Mouse (Mus musculus) megakaryocyte, embryonic 14.5 days (primary cell): ENCODE measurements around the gene Ago1. TPM values are rescaled to one million over a fixed set of nuclear protein-coding genes. Genes with fewer than 3 reads are reported as not detected.
A peak's percentile ranks its signal among the peaks of the same experiment; 100 is the strongest.

ENCODE experiments used
- H3K27me3 ChIP-seq: replicated peaks from 2 replicates; pipeline ENCODE3; 2012; ENCODE audit warnings: inconsistent platforms
- H3K36me3 ChIP-seq: replicated peaks from 2 replicates; pipeline ENCODE3; 2012; ENCODE audit warnings: low read length, inconsistent platforms, mixed read lengths
- H3K4me1 ChIP-seq: 2 replicates; pipeline ENCODE4 v1.6.1; 2012; ENCODE audit warnings: inconsistent platforms
- H3K4me3 ChIP-seq: replicated peaks from 2 replicates; pipeline ENCODE3; 2012; ENCODE audit warnings: moderate library complexity, mild to moderate bottlenecking, inconsistent platforms
- H3K9me3 ChIP-seq: 2 replicates; pipeline ENCODE4 v1.6.1; 2012; ENCODE audit warnings: inconsistent platforms
- FLI1 ChIP-seq: IDR thresholded peaks from 2 replicates; pipeline ENCODE4 v1.6.1; 2012; ENCODE audit warnings: low read length, inconsistent platforms, mixed read lengths
- GATA1 ChIP-seq: IDR thresholded peaks from 3 replicates; pipeline ENCODE4 v1.6.1; 2012; ENCODE audit warnings: mixed read lengths, low read length, inconsistent platforms, borderline replicate concordance
- polyA plus RNA-seq: library from polyadenylated mRNA; stranded (reverse); fragments of >175 nt; gene quantifications from 2 replicates; pipeline ENCODE4 v1.2.3, GENCODE M21; 2012; ENCODE audit warnings: low replicate concordance; ENCODE audit not compliant: insufficient read depth

The Ago1 gene
- polyA plus RNA-seq, 1 experiment = 2.3 TPM

- peaks cover 4% of the 10 kb centered on the region; the same call in 1 of the 2 replicates for H3K9me3 ChIP-seq
- peaks cover 3% of the 10 kb centered on the region; the same call in 1 of the 2 replicates for H3K4me1 ChIP-seq
- no peaks in the 10 kb centered on the region for H3K27me3 ChIP-seq
- peaks cover 97% of the 10 kb centered on the region for H3K36me3 ChIP-seq
- TF ChIP-seq GATA1 = no peak
- no peak for TF ChIP-seq FLI1
- H3K4me3 ChIP-seq = no peak overlapping the region
These were observed 13.7 kb downstream of the Ago1 start for GRCm38 (mm10) chr4:126454547-126455254.

GRCm38 (mm10) chr4:126450268-126450667, 18.1 kb downstream of the Ago1 start:
- peaks cover 91% of the 10 kb centered on the region for H3K36me3 ChIP-seq
- peaks cover 4% of the 10 kb centered on the region; the same call in 1 of the 2 replicates for H3K9me3 ChIP-seq
- no peaks in the 10 kb centered on the region for H3K27me3 ChIP-seq
- no peak for TF ChIP-seq GATA1
- no peak for TF ChIP-seq FLI1
- peaks cover 3% of the 10 kb centered on the region; the same call in 1 of the 2 replicates for H3K4me1 ChIP-seq
- no peak overlapping the region for H3K4me3 ChIP-seq

- Histone ChIP-seq H3K4me3 (no peak overlapping the region), H3K27me3 (no peaks in the 10 kb centered on the region), H3K9me3 (no peaks in the 10 kb centered on the region), H3K4me1 (peaks cover 3% of the 10 kb centered on the region; the same call in 1 of the 2 replicates), H3K36me3 (peaks cover 87% of the 10 kb centered on the region)
- TF ChIP-seq FLI1 = no peak
These were observed 21.3 kb downstream of the Ago1 start for GRCm38 (mm10) chr4:126447126-126447525.

GRCm38 (mm10) chr4:126444528-126444927, 23.9 kb downstream of the Ago1 start:
- no peak for TF ChIP-seq FLI1
- no peak for TF ChIP-seq GATA1
- Histone ChIP-seq H3K9me3 (no peaks in the 10 kb centered on the region), H3K4me1 (peaks cover 3% of the 10 kb centered on the region; the same call in 1 of the 2 replicates), H3K27me3 (no peaks in the 10 kb centered on the region), H3K36me3 (peaks cover 90% of the 10 kb centered on the region), H3K4me3 (no peak overlapping the region)

- Histone ChIP-seq H3K4me1 (peaks cover 21% of the 10 kb centered on the region), H3K9me3 (no peaks in the 10 kb centered on the region), H3K36me3 (peaks cover 83% of the 10 kb centered on the region), H3K27me3 (no peaks in the 10 kb centered on the region), H3K4me3 (no peak overlapping the region)
- TF ChIP-seq FLI1 (no peak), GATA1 (no peak)
These were observed 30.1 kb downstream of the Ago1 start for GRCm38 (mm10) chr4:126438261-126438660.

- no peaks in the 10 kb centered on the region for H3K27me3 ChIP-seq
- peaks cover 66% of the 10 kb centered on the region for H3K36me3 ChIP-seq
- H3K4me3 ChIP-seq = no peak overlapping the region
- H3K4me1 ChIP-seq = peaks cover 38% of the 10 kb centered on the region
- TF ChIP-seq FLI1 = no peak
- no peak for TF ChIP-seq GATA1
- H3K9me3 ChIP-seq = no peaks in the 10 kb centered on the region
These were observed 32.1 kb downstream of the Ago1 start for GRCm38 (mm10) chr4:126436268-126436667.

- Histone ChIP-seq H3K27me3 (no peaks in the 10 kb centered on the region), H3K9me3 (no peaks in the 10 kb centered on the region), H3K4me1 (peaks cover 51% of the 10 kb centered on the region), H3K36me3 (peaks cover 44% of the 10 kb centered on the region), H3K4me3 (no peak overlapping the region)
- TF ChIP-seq FLI1 = no peak
- TF ChIP-seq GATA1 = no peak
These were observed 34.3 kb downstream of the Ago1 start for GRCm38 (mm10) chr4:126434094-126434493.

GRCm38 (mm10) chr4:126433175-126433574, 35.2 kb downstream of the Ago1 start:
- Histone ChIP-seq H3K27me3 (no peaks in the 10 kb centered on the region), H3K36me3 (peaks cover 35% of the 10 kb centered on the region), H3K4me1 (peaks cover 60% of the 10 kb centered on the region), H3K9me3 (no peaks in the 10 kb centered on the region), H3K4me3 (no peak overlapping the region)
- TF ChIP-seq FLI1 (no peak), GATA1 (no peak)

- Histone ChIP-seq H3K36me3 (peaks cover 24% of the 10 kb centered on the region), H3K9me3 (no peaks in the 10 kb centered on the region)
- TF ChIP-seq GATA1 (no peak), FLI1 (no peak)
These were observed 36.6 kb downstream of the Ago1 start for GRCm38 (mm10) chr4:126431746-126432145.

GRCm38 (mm10) chr4:126429347-126430079, 38.9 kb downstream of the Ago1 start, which contains the start of gene Ago3:
TSS of gene Ago3 (minus strand) at chr4:126429556.
- Histone ChIP-seq H3K4me1 (peaks cover 48% of the 10 kb centered on the region), H3K9me3 (no peaks in the 10 kb centered on the region), H3K4me3 (peak within 1 kb of the TSS; percentile 100), H3K27me3 (no peaks in the 10 kb centered on the region), H3K36me3 (peaks cover 14% of the 10 kb centered on the region)
- no peak for TF ChIP-seq GATA1
- peak; percentile 45; the same call in 1 of the 2 replicates for TF ChIP-seq FLI1

More at GRCm38 (mm10) chr4:126431746-126432145, 36.6 kb downstream of the Ago1 start:
- no peak overlapping the region for H3K4me3 ChIP-seq
- no peaks in the 10 kb centered on the region for H3K27me3 ChIP-seq
- peaks cover 61% of the 10 kb centered on the region for H3K4me1 ChIP-seq
